Mouse (Mus musculus) adrenal gland, adult 8-10 months (tissue): ENCODE data around the gene Dscam. TPM values are rescaled to one million over a fixed set of nuclear protein-coding genes. Genes with fewer than 3 reads are reported as not detected.

Source experiments
- DNase-seq: peaks from one replicate; pipeline ENCODE4 v3.0.0; 2022
- total RNA-seq, 4 experiments: library from RNA; stranded (reverse); gene quantifications; 2 replicates each; pipeline ENCODE4 v1.2.4; 2022

Dscam gene
- total RNA-seq, 4 experiments from 2014 or later, result 0.03 to 0.28 (median 0.03) TPM; not detected in 1

DNA sequence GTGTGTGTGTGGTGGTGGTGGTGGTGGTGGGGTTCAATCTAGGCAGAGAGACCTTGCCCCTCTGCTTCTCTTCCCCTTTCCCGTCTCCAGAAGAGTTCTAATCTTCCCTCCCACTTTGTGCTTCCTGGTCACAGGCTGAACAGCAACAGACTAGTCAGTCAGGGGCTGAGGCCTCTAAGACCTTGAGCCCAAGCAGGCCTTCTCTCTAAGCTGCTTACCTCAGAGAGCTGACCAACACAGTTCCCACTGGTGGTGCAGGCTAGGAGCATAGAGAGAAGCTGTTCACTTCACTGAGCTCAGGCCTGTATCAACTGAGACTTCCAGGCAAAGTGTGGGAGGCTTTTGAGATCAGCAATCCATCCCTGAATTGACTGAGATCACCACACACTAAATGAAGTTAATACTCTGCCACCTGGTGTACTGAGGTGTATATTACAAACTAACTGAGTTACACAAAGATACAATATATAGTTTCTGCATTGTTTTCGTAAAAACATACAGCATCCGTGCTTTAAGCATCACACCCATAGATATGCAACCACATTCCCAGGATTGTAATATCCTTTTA is 153.3 kb downstream of the Dscam start:
- no peak for DNase-seq

- no peak for DNase-seq
These were observed 154.2 kb downstream of the Dscam start for GRCm38 (mm10) chr16:97016244-97016850.

DNA sequence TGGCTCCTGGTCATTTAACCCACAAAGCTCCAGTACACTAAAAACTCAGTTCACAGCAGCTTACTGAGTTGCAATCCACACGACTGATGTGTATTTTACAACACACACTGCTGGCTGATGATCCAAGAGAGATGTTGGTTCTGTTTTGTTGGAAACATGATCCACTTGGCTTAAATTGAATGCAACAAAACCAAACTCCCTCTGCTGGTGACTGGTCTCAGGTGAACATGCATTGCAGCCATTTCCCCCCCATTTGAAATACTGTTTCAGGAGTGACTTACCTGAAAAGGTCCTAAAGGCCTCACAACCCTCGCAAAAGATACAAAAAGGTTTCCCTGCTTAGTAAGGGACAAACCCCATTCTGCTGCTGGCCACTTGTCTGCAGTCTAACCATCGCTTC is 156.2 kb downstream of the Dscam start:
- DNase-seq, result no peak

- no peak for DNase-seq
These were observed 161.2 kb downstream of the Dscam start for GRCm38 (mm10) chr16:97009116-97010055.

DNA sequence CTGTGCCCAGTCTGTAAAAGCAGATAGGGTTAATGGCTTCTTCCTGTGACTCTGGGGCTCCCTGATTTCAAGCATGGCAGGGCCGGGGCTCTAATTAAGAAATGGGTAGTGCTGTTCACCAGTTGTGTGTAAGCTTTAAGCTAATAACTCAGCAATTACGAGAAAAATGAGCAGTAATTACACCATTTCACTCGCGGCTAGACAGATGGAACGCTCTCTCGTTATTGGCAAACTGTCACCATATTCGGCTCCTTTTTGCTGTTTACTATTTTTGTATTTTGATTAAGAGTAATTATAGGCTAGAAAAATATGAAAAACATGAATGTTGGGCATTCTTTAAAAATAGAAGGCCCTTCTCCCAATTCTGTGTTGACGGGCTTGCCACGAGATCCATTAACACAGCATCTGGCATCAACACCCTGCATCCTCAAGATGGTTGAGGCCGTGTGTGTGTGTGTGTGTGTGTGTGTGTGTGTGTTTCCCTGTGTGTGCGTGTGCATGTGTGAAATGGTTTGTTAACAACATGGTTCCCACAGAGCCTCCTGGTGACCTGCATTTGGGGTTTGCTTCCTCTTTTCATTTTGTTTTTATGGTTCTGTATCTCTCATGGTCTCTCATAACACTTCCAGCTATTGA is 162.5 kb downstream of the Dscam start:
- DNase-seq, result no peak

GRCm38 (mm10) chr16:97006854-97007182 is 163.7 kb downstream of the Dscam start:
- no peak for DNase-seq

GRCm38 (mm10) chr16:97006041-97006853 is 164.3 kb downstream of the Dscam start:
- DNase-seq, result no peak

DNA sequence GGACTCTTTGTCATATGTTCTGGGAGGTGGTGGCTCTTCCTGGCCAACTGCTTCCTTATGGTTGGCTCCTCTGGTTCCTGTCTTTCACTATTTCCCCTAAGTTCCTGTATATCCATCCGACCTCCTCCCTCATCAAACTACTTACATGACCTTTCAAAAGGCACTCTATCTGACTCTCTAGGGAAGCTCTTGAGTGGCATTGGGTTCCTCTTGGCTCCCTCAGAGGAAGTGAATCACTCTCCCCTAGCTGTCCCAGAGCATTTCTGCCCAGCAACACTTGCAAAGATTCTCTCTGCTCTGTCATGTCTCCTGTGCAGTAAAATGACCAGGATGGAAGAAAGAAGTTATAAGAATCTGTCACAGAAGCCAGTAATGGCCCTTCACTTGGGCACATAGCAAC is 166.6 kb downstream of the Dscam start:
- no peak for DNase-seq

GRCm38 (mm10) chr16:97002837-97003236 is 167.7 kb downstream of the Dscam start:
- no peak for DNase-seq

DNA sequence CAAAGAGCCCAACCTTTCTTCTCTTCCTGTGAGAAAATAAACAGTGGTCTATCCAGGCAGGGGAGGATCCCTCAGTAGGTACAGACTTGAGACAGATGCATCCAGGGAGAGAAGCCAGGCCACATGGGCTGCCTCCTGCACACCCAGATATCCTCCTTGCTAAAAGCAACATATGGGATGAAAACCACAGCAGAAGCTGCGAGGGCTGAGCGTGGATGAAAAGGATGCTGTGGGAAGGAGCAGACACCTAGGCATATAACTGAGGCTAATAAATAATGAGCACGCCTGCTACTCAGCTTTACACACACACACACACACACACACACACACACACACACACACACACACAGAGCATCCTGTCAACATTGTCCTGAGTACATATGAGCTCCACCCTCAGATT is 168.4 kb downstream of the Dscam start:
- no peak for DNase-seq

DNA sequence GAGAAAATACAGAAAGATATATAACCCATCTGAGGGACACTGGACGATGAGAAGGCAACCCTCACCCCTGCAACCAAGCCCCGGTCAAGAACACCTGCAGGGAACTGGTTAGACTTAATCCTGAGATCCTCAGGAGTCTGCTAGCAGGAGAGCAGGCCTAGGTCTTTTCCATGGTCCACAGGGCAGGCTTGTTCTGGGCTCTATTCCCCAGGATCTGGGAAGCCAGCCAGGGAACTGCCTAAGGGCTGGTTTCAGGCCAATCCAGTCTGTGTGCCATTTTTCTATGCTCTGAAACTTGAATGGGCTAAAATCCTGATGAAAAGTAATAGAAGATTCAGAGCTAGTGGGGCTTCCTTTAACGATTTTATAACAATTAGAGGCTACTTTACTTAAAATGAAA is 173.7 kb downstream of the Dscam start:
- DNase-seq, result no peak

DNA sequence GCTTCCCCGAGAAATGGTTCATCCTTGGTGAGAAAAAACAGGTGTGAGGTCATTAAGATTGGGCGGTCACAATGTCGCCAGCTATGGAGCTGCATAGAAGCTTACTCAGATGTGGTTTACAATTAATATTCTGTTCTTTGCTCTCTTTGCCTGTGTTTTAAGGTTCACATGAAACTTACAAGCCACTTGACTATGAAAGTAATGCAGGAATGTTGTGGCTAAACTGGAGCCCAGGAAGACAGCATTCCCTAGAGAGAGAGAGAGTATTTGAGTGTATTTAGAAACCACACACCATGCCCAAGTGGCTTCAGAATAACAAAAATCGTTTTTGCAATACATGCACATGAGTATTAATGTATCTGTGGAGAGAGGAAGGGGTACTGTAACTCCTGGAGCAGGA is 174.7 kb downstream of the Dscam start:
- no peak for DNase-seq

- DNase-seq, result no peak
These were observed 183.2 kb downstream of the Dscam start for GRCm38 (mm10) chr16:96987396-96987795.

- no peak for DNase-seq
These were observed 197.3 kb downstream of the Dscam start for GRCm38 (mm10) chr16:96973300-96973699.

DNA sequence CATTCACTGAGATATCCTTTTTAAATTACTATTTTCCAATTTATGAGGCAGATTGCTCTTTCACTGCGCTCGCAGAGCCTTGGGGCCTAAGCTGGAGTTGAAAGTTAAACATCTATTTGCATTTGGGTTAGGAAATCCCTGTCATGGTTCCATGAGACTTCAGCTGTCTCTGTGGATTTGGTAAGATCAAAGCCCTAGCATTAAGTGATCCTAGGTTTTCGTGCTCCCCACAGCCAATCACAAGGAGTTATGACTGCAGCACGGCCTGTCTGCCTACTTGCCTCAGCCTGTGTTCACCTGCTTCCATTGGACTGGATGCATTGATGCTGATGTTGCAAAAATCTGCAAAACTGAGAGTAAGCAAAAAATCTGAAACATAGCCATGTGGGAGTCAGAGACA is 198.8 kb downstream of the Dscam start:
- no peak for DNase-seq

- no peak for DNase-seq
These were observed 200.1 kb downstream of the Dscam start for GRCm38 (mm10) chr16:96970412-96970811.

GRCm38 (mm10) chr16:96969643-96970042 is 200.9 kb downstream of the Dscam start:
- no peak for DNase-seq

DNA sequence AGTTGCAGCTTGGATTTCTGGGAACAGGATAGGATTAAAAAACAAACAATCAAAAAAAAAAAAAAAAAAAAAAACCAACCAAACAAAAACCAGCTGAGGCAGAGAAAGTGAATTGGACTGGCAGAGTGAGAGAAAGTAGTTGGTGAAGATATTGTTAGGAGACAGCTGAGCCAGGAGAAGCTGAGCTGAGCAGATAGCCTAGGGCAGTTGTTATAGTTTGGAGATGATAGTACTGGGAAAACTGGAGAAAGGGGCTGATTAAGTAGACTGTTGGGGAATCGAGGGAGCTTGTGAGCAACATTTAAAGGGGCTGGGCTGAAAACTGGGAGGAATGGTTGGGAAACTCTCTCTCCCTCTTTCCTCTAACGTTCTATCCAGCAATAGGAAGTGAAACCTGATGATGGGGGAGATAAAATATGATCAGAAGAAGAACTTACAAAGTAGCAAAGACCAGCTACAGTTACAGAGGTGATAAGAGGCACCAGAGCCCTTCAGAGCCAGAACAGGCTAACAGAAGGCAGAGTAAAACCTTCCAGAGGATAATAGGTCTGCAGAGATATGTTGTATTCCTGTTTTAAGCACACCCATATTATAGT is 201.6 kb downstream of the Dscam start:
- DNase-seq, result no peak

DNA sequence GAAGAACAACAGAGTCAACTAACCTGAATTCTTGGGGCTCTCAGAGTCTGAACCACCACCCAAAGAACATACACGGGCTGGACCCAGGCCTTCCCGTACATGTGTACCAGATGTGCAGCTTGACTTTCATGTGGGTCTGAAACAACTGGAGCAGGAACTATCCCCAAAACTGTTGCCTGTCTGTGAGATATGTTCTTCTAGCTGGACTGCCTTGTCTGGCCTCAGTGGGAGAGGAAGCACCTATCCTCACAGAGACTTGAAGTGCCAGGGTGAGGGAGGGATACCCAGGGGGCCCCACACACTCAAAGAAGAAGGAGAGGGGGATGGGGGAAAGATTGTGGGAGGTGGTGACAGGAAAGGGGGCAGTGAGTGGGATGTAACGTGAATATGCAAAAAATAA is 210.9 kb downstream of the Dscam start:
- no peak for DNase-seq

GRCm38 (mm10) chr16:96945468-96946302 is 224.9 kb downstream of the Dscam start:
- DNase-seq, result no peak

DNA sequence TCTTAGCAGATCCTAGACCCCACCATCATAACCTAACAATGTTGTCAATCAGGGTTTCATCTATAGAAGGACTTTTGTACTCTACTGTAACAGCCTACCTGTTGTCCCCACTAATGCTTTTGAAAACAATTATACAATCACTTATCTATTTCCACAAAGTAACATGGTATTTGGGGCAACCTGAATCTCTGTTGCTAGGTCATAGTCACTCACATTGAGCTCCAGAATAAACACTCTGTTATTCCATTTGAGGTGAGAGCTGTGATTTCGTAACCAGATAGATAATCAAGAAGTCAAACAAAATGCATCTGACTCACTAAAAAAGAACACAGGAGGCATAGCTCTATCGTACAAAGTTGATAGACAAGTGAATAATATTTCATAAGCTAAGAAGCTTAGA is 226.9 kb downstream of the Dscam start:
- no peak for DNase-seq
